Mouse (Mus musculus): ENCODE results near the gene Cptp.
A peak's percentile ranks its signal among the peaks of the same experiment; 100 is the strongest.

The Cptp gene

DNA sequence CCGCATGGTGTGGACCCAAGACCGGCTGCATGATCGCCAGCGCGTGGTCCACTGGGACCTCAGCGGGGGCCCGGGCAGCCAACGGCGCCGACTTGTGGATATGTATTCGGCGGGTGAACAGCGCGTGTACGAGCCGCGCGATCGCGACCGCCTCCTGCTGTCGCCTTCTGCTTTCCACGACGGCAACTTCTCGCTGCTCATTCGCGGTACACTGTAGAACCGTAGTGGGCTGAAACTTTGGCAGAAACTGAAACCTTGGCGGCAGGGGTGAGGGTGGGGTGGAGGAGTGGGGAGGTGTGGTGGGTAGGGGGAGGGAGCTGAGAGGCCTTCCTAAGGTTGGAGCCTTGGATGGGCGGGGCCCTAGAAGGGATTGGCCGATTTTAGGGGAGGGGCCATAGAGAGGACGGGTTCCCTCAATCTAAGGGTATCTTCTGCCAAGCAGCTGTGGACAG, 28.2 kb downstream of the Cptp start:
- DNase-seq (ENCODE audit: low read depth): peak; percentile 84

DNA sequence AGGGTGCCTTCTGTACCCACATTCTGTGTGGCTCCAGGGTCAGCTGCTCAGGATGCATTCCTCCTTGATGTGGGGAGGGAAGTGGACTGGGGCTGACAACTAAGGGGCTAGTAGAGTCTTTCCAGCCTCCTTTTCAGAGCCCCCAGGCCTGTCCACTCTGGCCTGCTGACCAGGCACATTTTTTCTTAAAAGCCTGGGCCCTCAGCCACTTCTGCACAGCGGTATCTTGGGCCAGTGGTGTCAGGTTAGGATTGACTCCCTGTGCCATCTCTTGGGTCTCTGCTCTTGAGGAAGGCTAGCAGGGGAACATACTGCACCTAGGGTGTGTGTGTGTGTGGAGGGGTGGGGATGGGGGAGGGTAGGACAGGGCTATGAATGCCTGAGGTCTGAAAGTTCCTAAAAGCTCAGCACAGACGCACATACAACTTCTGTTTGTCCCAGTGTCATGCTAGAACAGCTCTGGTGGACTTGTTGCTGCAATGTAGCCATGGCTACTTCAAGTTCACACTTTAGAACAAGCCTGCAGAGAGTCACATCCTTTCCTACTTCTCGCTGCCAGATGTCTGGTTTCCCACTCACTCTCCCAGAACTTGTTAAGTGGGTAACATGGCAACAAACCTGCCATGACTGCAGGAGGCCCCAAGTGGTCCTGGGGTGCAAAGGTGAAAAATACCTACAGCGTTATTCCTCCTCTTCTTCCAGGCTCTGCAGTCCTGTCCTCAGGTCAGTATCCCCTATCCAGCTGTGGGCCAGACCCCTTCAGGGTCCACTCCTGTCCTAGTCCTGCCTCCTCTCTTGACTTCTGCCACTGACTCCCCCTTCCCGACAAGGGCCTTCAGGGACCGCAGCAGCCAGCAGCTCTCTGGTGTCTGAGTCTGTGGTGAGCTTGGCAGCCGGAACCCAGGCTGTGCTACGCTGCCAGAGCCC, 28.9 kb downstream of the Cptp start:
- DNase-seq (ENCODE audit: low read depth): peak; percentile 60

DNA sequence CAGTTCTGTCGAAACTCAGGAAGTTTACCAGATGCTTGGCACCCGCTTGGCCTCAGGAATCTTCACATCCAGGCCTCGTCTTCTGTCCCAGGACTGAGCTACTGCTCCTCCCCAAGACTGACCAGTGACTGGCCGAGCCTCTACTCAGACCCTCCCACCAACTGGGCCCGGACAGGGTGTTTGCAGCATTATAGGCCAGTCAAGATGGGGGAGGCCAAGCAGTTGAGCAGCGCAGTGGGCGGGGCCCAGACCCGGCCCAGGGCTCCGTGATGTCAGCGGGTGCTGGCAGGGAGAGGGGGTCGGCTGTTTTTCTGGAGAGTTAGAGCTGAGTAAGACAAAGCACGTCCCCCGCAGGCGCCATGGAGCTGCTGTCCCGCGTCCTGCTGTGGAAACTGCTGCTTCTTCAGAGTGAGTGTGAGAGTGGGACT, 29.7 kb downstream of the Cptp start, which contains the start of gene Mxra8:
Gene Mxra8 (plus strand): TSS at position 198 of the 428 bp plus-strand sequence.
- DNase-seq (ENCODE audit: low read depth): peak; percentile 96

DNA sequence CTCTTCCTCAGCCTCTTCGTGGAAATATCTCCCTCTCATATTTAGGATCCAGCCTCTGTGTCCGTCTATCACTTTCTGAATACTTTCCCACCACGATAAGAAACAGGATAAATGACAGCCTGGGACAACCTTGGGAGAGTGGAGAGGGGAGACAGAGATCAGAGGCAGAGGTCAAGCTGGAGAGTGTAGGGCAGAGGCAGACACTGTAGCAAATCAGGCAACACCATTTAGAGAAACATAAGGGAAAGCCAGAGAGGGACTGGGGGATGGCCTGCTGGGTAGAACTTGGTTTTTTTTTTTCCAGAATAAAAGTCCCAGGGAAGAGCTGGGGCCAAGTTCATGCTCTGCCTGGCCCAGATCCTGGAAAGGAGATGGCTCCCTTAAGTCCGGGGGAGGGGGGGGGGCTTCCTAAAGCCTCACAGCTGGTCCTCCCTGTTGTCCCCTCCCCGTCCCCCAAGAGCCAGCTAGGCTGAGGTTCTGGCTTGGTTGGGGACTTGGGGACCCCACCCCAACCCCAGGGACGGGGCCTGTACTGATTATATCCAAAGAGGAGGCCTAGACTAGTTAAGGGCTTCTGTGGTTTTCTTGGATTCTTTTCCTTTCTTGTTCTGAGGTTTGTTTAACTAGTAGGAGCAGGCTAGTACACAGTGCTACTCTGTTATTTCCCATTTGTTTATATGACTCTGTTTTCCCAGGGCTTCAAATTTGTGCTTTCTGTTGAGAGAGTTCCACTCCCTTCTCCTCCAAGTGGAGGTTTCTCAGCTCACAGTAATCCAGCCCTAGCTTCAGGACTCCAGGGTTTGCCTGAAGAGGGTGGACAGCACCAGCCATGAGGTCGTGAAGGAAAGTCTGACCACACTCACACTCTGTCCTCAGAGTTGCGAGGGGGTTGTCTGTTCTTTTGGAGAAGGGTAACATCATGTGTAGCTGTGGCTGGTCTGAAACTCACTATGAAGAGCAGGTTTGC, 30.8 kb downstream of the Cptp start:
- DNase-seq (ENCODE audit: low read depth): peak; percentile 48

DNA sequence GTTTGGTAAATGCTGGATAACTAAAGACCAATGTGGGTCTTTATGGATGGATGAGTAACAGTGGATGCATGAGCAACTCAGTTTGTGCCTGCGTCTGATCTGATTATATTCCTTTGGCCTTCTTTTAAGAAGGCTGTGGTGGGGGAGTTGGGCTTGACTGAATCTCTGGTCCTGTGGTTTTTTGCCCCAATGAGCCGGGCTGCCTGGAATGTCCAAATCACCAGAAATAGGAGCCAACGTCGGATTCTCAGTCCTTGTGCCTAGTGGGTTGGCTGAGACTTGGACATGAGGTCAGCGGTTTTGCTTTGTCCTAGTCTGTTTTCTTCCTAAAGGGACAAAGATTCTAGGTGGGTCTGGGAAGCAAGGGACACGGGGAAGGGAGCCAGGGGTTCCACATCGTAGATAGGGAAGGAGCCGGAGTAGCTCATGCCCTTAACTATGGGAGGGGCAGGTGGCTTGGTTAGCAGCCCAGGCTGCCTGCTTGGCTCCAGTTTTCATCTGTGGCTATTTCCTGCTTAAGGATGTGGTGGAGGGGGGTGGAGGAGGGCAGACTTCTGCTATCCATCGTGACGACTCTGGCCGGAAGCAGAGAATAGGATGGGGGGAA, 31.7 kb downstream of the Cptp start:
- peak; percentile 79 for DNase-seq (ENCODE audit: low read depth)

DNA sequence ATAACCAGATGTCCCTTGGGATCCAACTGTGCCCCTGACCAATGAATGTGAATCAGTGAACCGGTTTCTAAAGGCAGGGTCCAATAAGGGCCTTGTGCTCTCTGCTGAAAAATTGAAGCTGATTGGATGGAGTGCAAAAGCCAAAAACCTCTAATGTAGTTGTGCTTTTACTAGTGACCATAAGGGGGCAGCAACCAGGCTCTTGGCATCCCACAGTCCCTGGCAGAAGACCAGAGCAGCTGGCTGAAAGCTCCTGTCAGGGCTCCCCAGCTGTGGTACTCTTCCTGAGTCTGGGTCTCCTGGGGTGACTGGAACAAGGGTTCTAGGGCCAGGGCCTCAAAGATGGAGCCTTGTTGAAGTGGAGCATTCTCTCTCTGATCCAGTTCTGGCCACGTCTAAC, 35.4 kb downstream of the Cptp start:
- DNase-seq (ENCODE audit: low read depth): peak; percentile 91

DNA sequence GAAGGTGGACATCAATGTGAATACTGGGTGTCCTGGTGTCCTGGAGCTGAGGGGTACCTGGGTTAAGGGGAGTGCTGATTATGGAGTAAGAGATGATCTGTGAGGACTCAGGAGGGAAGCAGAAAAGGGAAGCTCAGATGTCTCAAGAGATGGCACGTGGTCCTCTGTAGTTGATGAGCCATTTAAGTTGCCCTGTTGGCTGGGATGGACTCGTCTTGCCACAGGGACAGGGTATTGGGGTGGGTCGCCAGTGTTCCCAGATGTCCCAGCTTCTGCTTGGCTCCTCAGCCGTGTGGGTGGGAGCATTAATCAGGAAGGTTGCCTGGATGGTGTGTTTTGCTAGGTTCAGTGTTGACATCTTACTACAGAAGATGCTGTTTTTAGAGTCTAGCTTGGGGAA, 36.0 kb downstream of the Cptp start:
- DNase-seq (ENCODE audit: low read depth): no peak

DNA sequence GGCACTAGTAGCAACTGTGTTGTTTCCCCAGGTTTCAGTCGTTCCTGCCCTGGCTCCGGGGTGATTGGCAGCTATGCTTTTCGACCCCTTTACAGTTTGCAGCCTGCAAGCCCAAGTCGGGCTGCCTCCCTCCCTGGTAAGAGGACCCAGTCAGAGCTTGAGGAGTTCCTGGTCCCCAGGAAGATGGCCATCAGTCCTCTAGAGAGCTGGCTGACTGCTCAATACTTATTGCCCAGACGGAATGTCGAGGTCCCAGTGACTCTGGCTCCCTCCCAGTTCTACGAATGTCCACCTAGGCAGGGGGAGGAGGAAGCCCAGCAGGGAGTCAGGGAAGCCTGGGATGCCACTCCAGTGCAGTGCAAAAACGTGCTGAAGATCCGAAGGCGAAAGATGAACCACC, 36.9 kb downstream of the Cptp start:
- DNase-seq (ENCODE audit: low read depth): no peak

DNA sequence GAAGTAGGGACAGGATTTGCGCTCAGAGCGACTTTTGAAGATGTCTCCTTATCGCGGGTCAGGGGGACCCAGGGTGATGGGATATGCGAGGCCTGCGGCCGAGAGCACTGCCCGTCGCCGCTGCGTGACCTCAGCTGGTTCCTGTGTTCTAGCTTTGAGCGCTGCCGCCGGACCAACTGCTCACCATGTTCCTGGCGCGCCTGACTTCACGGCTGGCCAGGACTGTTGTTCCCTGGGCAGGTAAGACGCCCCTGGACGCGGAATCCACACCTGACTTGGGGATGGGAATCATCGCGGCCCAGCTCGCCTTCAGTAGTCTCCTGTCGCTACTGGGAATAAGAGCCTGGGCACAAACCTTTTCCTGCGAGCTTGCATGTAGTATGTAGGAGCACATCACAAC, 37.4 kb downstream of the Cptp start:
- DNase-seq (ENCODE audit: low read depth): peak; percentile 21

DNA sequence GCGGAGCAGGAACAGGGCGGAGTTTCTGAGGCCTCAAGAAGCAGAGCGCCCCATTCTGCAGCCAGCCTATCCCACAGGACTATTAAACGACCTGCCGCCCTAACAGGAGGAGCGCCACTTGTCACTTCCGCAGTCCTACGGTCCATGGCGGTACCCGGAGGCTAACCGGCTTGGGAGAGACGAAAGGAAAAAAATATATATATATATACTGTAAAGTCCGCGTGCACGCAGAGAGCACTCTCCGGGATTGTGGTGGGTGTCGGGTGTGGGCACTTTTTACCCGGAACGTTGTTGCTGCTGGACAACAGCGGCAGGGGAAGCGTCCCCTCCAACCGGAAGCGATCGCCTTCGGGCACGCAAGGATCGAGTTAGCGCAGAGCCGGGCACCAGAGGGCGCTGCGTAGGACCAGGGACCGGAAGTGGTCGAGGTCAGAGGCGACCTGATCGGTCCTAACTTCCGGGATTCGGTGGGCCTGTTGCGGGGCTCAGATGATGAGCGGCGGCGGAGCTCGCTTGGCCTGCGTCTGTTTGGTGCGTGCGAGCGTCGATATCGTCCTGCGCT, 38.0 kb downstream of the Cptp start, which contains the start of gene Aurkaip1:
Gene Aurkaip1 (plus strand): TSS at position 68 of the 562 bp plus-strand sequence.
- peak; percentile 95 for DNase-seq (ENCODE audit: low read depth)

DNA sequence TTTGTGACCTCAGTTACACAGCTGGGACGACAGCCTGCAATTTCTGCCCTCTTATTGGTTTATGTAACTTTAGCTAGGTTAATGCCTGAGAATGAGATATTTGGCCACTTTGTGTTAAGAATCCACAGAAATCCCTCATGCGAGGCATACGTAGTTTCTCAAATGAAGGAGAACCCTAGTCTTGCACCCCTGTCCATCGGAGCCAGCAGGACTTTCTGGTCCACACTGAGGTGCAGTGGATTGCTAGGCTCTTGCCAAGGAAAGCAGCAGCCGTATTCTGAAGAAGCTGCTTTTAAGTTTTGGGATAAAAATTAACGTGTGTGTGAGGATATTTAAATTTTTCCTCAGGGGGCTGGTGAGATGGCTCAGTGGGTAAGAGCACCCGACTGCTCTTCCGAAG, 38.6 kb downstream of the Cptp start:
- no peak for DNase-seq (ENCODE audit: low read depth)

DNA sequence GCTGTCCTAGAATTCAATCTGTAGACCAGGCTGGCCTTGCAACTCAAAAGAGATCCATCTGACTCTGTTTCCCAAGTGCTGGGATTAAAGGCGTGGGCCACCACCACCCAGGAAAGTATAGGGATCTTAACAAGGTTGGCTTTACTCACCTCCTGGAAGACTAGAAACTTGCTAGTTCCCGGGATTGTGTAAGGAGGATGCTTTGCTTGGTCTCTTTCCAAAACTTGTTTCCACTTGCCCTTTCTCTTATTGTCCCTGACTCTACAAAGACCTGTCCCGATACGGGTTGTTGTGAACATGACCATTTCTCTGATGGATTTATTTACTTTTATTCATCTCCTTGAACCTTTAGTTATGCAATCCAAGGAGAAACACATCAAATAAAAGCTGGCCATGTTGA, 39.4 kb downstream of the Cptp start:
- no peak for DNase-seq (ENCODE audit: low read depth)

DNA sequence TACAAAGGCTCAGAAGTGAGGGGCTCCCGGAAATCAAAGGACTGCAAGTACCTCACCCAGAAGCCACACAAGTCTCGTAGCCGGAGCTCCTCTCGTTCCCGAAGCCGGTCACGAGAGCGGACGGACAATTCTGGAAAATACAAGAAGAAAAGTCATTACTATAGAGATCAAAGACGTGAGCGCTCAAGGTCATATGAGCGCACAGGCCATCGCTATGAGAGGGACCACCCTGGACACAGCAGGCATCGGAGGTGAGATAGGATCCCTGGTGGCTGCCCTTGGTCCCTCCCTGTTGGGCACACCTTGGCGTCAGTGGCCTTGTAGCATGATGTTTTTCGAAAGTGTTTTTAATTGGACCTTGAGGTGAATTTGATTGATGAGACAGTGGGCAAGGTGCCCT, 45.8 kb downstream of the Cptp start:
- no peak for DNase-seq (ENCODE audit: low read depth)

DNA sequence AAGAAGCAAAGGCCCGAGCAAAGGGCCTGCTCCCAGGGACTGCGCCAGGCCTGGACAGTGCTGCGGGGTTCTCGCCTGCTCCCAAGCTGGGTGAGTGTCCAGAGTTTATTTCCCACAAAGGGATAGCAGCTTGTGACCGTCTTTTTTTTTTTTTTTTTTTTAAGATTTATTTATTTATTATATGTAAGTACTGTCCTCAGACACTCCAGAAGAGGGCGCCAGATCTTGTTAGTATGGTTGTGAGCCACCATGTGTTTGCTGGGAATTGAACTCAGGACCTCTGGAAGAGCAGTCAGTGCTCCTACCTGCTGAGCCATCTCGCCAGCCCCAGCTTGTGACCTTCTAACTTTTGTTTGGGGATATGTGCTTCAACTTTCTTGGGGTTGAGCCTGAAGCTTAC, 48.2 kb downstream of the Cptp start:
- DNase-seq (ENCODE audit: low read depth): peak; percentile 60

DNA sequence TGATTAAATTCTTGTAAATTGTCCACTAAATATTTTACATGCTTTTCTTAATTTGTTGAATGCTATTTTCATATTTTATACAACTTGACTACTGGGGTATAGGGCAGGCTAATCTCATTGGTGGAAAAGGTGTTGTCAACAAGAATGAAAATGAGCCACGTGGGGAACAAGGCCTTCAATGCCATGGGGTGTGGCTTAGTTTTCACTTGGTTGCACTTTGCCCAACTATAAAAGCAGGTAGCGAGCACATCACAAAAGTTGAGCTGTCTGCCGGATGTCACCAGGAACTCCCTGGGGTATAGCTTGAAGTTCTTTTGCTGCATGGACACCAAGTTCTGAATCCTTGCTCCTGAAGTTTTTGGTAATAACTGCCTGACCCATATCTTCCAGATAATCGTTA, 51.7 kb downstream of the Cptp start:
- DNase-seq (ENCODE audit: low read depth): no peak
